Mouse (Mus musculus) heart, adult 2 months (tissue): ENCODE results near the gene Zc2hc1c.

Experiments
- CTCF ChIP-seq: fragments of 200-600 bp; IDR thresholded peaks from 2 replicates; pipeline ENCODE4 v1.8.1; 2022; ENCODE audit warnings: antibody characterized with exemption, mild to moderate bottlenecking, moderate library complexity
- EP300 ChIP-seq: fragments of 200-500 bp; IDR thresholded peaks from 2 replicates; pipeline ENCODE4 v1.6.1; 2011; ENCODE audit warnings: low read depth, low read length, control low read depth; ENCODE audit not compliant: insufficient read depth
- POLR2A ChIP-seq: fragments of 200-500 bp; IDR thresholded peaks from 2 replicates; pipeline ENCODE4 v1.6.1; 2011; ENCODE audit warnings: mild to moderate bottlenecking, low read depth, low read length, control low read depth; ENCODE audit not compliant: insufficient read depth

GRCm38 (mm10) chr12:85284331-85284730 lies 4.1 kb upstream of the Zc2hc1c start:
- TF ChIP-seq CTCF (no peak), EP300 (no peak), POLR2A (no peak)
